Mouse (Mus musculus) cortical plate, adult 2 months (tissue): ENCODE measurements around the gene St3gal6. TPM values are rescaled to one million over a fixed set of nuclear protein-coding genes. Genes with fewer than 3 reads are reported as not detected.

Source experiments
- H3K27ac ChIP-seq: fragments of 200-500 bp; 2 replicates; pipeline ENCODE4 v1.5.1; 2012; ENCODE audit warnings: low read length, control low read depth, inconsistent platforms; ENCODE audit not compliant: insufficient read depth
- H3K4me1 ChIP-seq: fragments of 200-500 bp; 2 replicates; pipeline ENCODE4 v1.6.1; 2011; ENCODE audit warnings: low read length; ENCODE audit not compliant: control insufficient read depth, insufficient read depth
- H3K4me3 ChIP-seq: fragments of 200-500 bp; 2 replicates; pipeline ENCODE4 v1.5.1; 2011; ENCODE audit warnings: mild to moderate bottlenecking, low read length, control low read depth; ENCODE audit not compliant: insufficient read depth
- CTCF ChIP-seq: fragments of 200-500 bp; IDR thresholded peaks from 2 replicates; pipeline ENCODE4 v1.5.1; 2011; ENCODE audit warnings: mild to moderate bottlenecking, control low read depth, low read length; ENCODE audit not compliant: insufficient read depth; ENCODE audit errors: extremely low read depth
- POLR2A ChIP-seq: fragments of 200-500 bp; IDR thresholded peaks from 2 replicates; pipeline ENCODE4 v1.6.1; 2011; ENCODE audit warnings: mild to moderate bottlenecking, low read length, control low read depth; ENCODE audit not compliant: insufficient read depth; ENCODE audit errors: extremely low read depth
- polyA plus RNA-seq: library from polyadenylated mRNA; depleted of rRNA; stranded (reverse); fragments of >200 nt; gene quantifications from 2 replicates; pipeline ENCODE4 v1.2.3, GENCODE M21; 2012

St3gal6 gene
- polyA plus RNA-seq, 1 experiment: 18.7 TPM

GRCm38 (mm10) chr16:58481906-58482270, 42.2 kb downstream of the St3gal6 start:
- Histone ChIP-seq H3K4me3 (no peak overlapping the region), H3K4me1 (0 out of 2 replicates have a peak, but pooled peaks cover 1% of the 10 kb centered on the region), H3K27ac (no peak overlapping the region)
- TF ChIP-seq POLR2A: no peak
- TF ChIP-seq CTCF: no peak

GRCm38 (mm10) chr16:58481219-58481905, 42.7 kb downstream of the St3gal6 start:
- no peak overlapping the region for H3K4me3 ChIP-seq
- H3K27ac ChIP-seq: no peak overlapping the region
- 0 out of 2 replicates have a peak, but pooled peaks cover 1% of the 10 kb centered on the region for H3K4me1 ChIP-seq
- TF ChIP-seq POLR2A: no peak
- no peak for TF ChIP-seq CTCF

GRCm38 (mm10) chr16:58479898-58480448, 44.1 kb downstream of the St3gal6 start:
- Histone ChIP-seq H3K27ac (no peak overlapping the region), H3K4me1 (0 out of 2 replicates have a peak, but pooled peaks cover 1% of the 10 kb centered on the region), H3K4me3 (no peak overlapping the region)
- TF ChIP-seq POLR2A: no peak
- TF ChIP-seq CTCF: no peak

GRCm38 (mm10) chr16:58476363-58476762, 47.7 kb downstream of the St3gal6 start:
- no peak overlapping the region for H3K27ac ChIP-seq
- H3K4me3 ChIP-seq: no peak overlapping the region
- TF ChIP-seq POLR2A (no peak), CTCF (no peak)
- no peaks in the 10 kb centered on the region for H3K4me1 ChIP-seq

- no peaks in the 10 kb centered on the region for H3K4me1 ChIP-seq
- TF ChIP-seq CTCF: no peak
- TF ChIP-seq POLR2A: no peak
- no peak overlapping the region for H3K27ac ChIP-seq
- H3K4me3 ChIP-seq: no peak overlapping the region
Measured at GRCm38 (mm10) chr16:58475544-58476154, 48.4 kb downstream of the St3gal6 start.

- no peak for TF ChIP-seq POLR2A
- no peak for TF ChIP-seq CTCF
- H3K4me3 ChIP-seq: no peak overlapping the region
- no peaks in the 10 kb centered on the region for H3K4me1 ChIP-seq
- H3K27ac ChIP-seq: no peak overlapping the region
Measured at GRCm38 (mm10) chr16:58474875-58475274, 49.2 kb downstream of the St3gal6 start.

GRCm38 (mm10) chr16:58470841-58471240, 53.2 kb downstream of the St3gal6 start:
- no peaks in the 10 kb centered on the region for H3K4me1 ChIP-seq
- H3K27ac ChIP-seq: no peak overlapping the region
- TF ChIP-seq POLR2A: no peak
- TF ChIP-seq CTCF: no peak
- no peak overlapping the region for H3K4me3 ChIP-seq

- Histone ChIP-seq H3K4me3 (no peak overlapping the region), H3K27ac (no peak overlapping the region), H3K4me1 (no peaks in the 10 kb centered on the region)
- TF ChIP-seq POLR2A (no peak), CTCF (no peak)
Measured at GRCm38 (mm10) chr16:58470061-58470460, 54.0 kb downstream of the St3gal6 start.

- Histone ChIP-seq H3K4me1 (no peaks in the 10 kb centered on the region), H3K27ac (no peak overlapping the region), H3K4me3 (no peak overlapping the region)
- TF ChIP-seq POLR2A: no peak
- no peak for TF ChIP-seq CTCF
Measured at GRCm38 (mm10) chr16:58465412-58465811, 58.6 kb downstream of the St3gal6 start.

- H3K4me1 ChIP-seq: no peaks in the 10 kb centered on the region
- H3K4me3 ChIP-seq: no peak overlapping the region
- TF ChIP-seq POLR2A (no peak), CTCF (no peak)
- no peak overlapping the region for H3K27ac ChIP-seq
Measured at GRCm38 (mm10) chr16:58464051-58464450, 60.0 kb downstream of the St3gal6 start.
